Mouse (Mus musculus) stomach, embryonic 14.5 days (tissue): ENCODE measurements around the gene Rpp25. TPM values are rescaled to one million over a fixed set of nuclear protein-coding genes. Genes with fewer than 3 reads are reported as not detected.

ENCODE experiments used
- ATAC-seq: fragments of 200-750 bp; cut with Nextera tagmentation; 2 replicates; pipeline ENCODE4 v1.8.0; 2017; ENCODE audit warnings: low read depth, moderate TSS enrichment; ENCODE audit not compliant: insufficient number of reproducible peaks, insufficient read depth, low FRiP score
- H3K27ac ChIP-seq: fragments of 300-500 bp; sonication (generic); 2 replicates; pipeline ENCODE4 v1.5.1; 2014; ENCODE audit warnings: mild to moderate bottlenecking, low read length, moderate library complexity, mixed read lengths
- H3K27me3 ChIP-seq: fragments of 300-500 bp; sonication (generic); 2 replicates; pipeline ENCODE4 v1.6.1; 2014; ENCODE audit warnings: low read length, control low read depth, mixed read lengths; ENCODE audit not compliant: control insufficient read depth, insufficient read depth
- H3K36me3 ChIP-seq: fragments of 300-500 bp; sonication (generic); 2 replicates; pipeline ENCODE4 v1.6.1; 2014; ENCODE audit warnings: mild to moderate bottlenecking, control low read depth, low read length, moderate library complexity, mixed read lengths; ENCODE audit not compliant: control insufficient read depth, insufficient read depth
- H3K4me1 ChIP-seq: fragments of 300-500 bp; sonication (generic); 2 replicates; pipeline ENCODE4 v1.6.1; 2014; ENCODE audit warnings: low read length, control low read depth, mixed read lengths; ENCODE audit not compliant: control insufficient read depth, insufficient read depth
- H3K4me2 ChIP-seq: fragments of 300-500 bp; sonication (generic); replicated peaks from 2 replicates; pipeline ENCODE4 v1.6.1; 2014; ENCODE audit warnings: low read depth, low read length, control low read depth
- H3K4me3 ChIP-seq: fragments of 300-500 bp; sonication (generic); 2 replicates; pipeline ENCODE4 v1.5.1; 2014; ENCODE audit warnings: low read depth, low read length, control low read depth
- H3K9ac ChIP-seq: fragments of 300-500 bp; sonication (generic); replicated peaks from 2 replicates; pipeline ENCODE4 v1.6.1; 2014; ENCODE audit warnings: low read depth, mild to moderate bottlenecking, control low read depth, low read length, moderate library complexity, mixed read lengths
- H3K9me3 ChIP-seq: fragments of 300-500 bp; sonication (generic); 2 replicates; pipeline ENCODE4 v1.6.1; 2016; ENCODE audit warnings: low read depth, low read length, control low read depth; ENCODE audit not compliant: control insufficient read depth
- WGBS: fragments of 180-500 bp; shearing (Covaris S2); extraction: QIAGEN DNeasy Blood & Tissue Kit; methylation state at CpG from one replicate; pipeline ENCODE4 v1.1.7; 2014; 5-methylcytosine and 5-hydroxymethylcytosine counted together
- polyA plus RNA-seq: library from polyadenylated mRNA; unstranded; fragments of >200 nt; fragmentation: Nextera tagmentation; extraction: Ambion mirVana; gene quantifications from 2 replicates; pipeline ENCODE4 v1.2.1, GENCODE M21; 2014

Rpp25 gene
- polyA plus RNA-seq, 1 experiment from 2014 or later: 4.8 TPM

- Histone ChIP-seq H3K9me3 (no peaks in the 10 kb centered on the region), H3K4me3 (no peak overlapping the region), H3K36me3 (no peaks in the 10 kb centered on the region), H3K27ac (no peak overlapping the region), H3K9ac (no peak overlapping the region), H3K27me3 (no peaks in the 10 kb centered on the region), H3K4me1 (no peaks in the 10 kb centered on the region), H3K4me2 (no peak overlapping the region)
- ATAC-seq: no peak
- WGBS: 67% methylated on average over 7 of the region's 7 CpGs
Measured at GRCm38 (mm10) chr9:57487807-57488206, 16.0 kb upstream of the Rpp25 start.

GRCm38 (mm10) chr9:57493532-57493931 is 10.3 kb upstream of the Rpp25 start:
- no peak overlapping the region for H3K27ac ChIP-seq
- no peak for ATAC-seq
- H3K4me2 ChIP-seq: no peak overlapping the region
- no peaks in the 10 kb centered on the region for H3K27me3 ChIP-seq
- no peaks in the 10 kb centered on the region for H3K9me3 ChIP-seq
- H3K9ac ChIP-seq: no peak overlapping the region
- no peaks in the 10 kb centered on the region for H3K36me3 ChIP-seq
- 87% methylated on average over 2 of the region's 2 CpGs for WGBS
- H3K4me1 ChIP-seq: no peaks in the 10 kb centered on the region
- no peak overlapping the region for H3K4me3 ChIP-seq

GRCm38 (mm10) chr9:57494970-57495369 is 8.9 kb upstream of the Rpp25 start:
- Histone ChIP-seq H3K9me3 (no peaks in the 10 kb centered on the region), H3K4me3 (no peak overlapping the region), H3K4me2 (no peak overlapping the region), H3K27ac (no peak overlapping the region), H3K9ac (no peak overlapping the region), H3K27me3 (no peaks in the 10 kb centered on the region), H3K4me1 (no peaks in the 10 kb centered on the region), H3K36me3 (no peaks in the 10 kb centered on the region)
- ATAC-seq: no peak

GRCm38 (mm10) chr9:57497236-57497635 is 6.6 kb upstream of the Rpp25 start:
- Histone ChIP-seq H3K27ac (no peak overlapping the region), H3K27me3 (peaks cover 11% of the 10 kb centered on the region; the same call in 1 of the 2 replicates), H3K36me3 (no peaks in the 10 kb centered on the region), H3K4me1 (0 out of 2 replicates have a peak, but pooled peaks cover 2% of the 10 kb centered on the region), H3K9ac (no peak overlapping the region), H3K4me3 (no peak overlapping the region), H3K4me2 (no peak overlapping the region), H3K9me3 (no peaks in the 10 kb centered on the region)
- 61% methylated on average over 5 of the region's 5 CpGs for WGBS
- ATAC-seq: no peak

GRCm38 (mm10) chr9:57498536-57498935 is 5.3 kb upstream of the Rpp25 start:
- ATAC-seq: no peak
- Histone ChIP-seq H3K9me3 (no peaks in the 10 kb centered on the region), H3K36me3 (no peaks in the 10 kb centered on the region), H3K4me1 (0 out of 2 replicates have a peak, but pooled peaks cover 6% of the 10 kb centered on the region), H3K27ac (no peak overlapping the region), H3K27me3 (peaks cover 22% of the 10 kb centered on the region; the same call in 1 of the 2 replicates), H3K9ac (no peak overlapping the region), H3K4me3 (no peak overlapping the region), H3K4me2 (no peak overlapping the region)
- WGBS: 48% methylated on average over 7 of the region's 7 CpGs

GRCm38 (mm10) chr9:57501452-57501851 is 2.4 kb upstream of the Rpp25 start:
- ATAC-seq: no peak
- Histone ChIP-seq H3K4me3 (no peak overlapping the region), H3K9me3 (no peaks in the 10 kb centered on the region), H3K9ac (no peak overlapping the region), H3K36me3 (no peaks in the 10 kb centered on the region), H3K27me3 (peaks cover 48% of the 10 kb centered on the region), H3K27ac (no peak overlapping the region), H3K4me2 (peak overlapping the region; percentile 10; the same call in 1 of the 2 replicates), H3K4me1 (peaks cover 17% of the 10 kb centered on the region; the same call in 1 of the 2 replicates)
- WGBS: 8% methylated on average over 13 of the region's 13 CpGs

GRCm38 (mm10) chr9:57501861-57502260 is 2.0 kb upstream of the Rpp25 start:
- Histone ChIP-seq H3K9me3 (no peaks in the 10 kb centered on the region), H3K9ac (no peak overlapping the region), H3K27me3 (peaks cover 48% of the 10 kb centered on the region), H3K4me3 (no peak overlapping the region), H3K4me1 (peaks cover 17% of the 10 kb centered on the region; the same call in 1 of the 2 replicates), H3K36me3 (no peaks in the 10 kb centered on the region), H3K27ac (no peak overlapping the region), H3K4me2 (peak overlapping the region; percentile 10; the same call in 1 of the 2 replicates)
- no peak for ATAC-seq
- 3% methylated on average over 20 of the region's 20 CpGs for WGBS

- H3K27ac ChIP-seq: no peak overlapping the region; the same call in 1 of the 2 replicates
- H3K4me2 ChIP-seq: peak overlapping the region; percentile 98
- no peak for ATAC-seq
- no peaks in the 10 kb centered on the region for H3K36me3 ChIP-seq
- WGBS: 3% methylated on average over 23 of the region's 23 CpGs
- H3K4me3 ChIP-seq: peak overlapping the region; percentile 48; the same call in 1 of the 2 replicates
- H3K4me1 ChIP-seq: peaks cover 17% of the 10 kb centered on the region; the same call in 1 of the 2 replicates
- H3K9me3 ChIP-seq: no peaks in the 10 kb centered on the region
- H3K9ac ChIP-seq: no peak overlapping the region
- peaks cover 48% of the 10 kb centered on the region for H3K27me3 ChIP-seq
Measured at GRCm38 (mm10) chr9:57502911-57503621, 760 bp upstream of the Rpp25 start.
